Mouse (Mus musculus) forelimb bud, embryonic 11.5 days (tissue): ENCODE results near the gene Eya3.
"Not testable (repeated sequence)": the region's sequence is repeated elsewhere in the genome, so short reads cannot be mapped to it uniquely, and the experiment has no call there.

Source experiments
- DNase-seq: peaks from one replicate; pipeline ENCODE4 v3.0.0-alpha.2; 2012; ENCODE audit warnings: low read depth, low spot score

The Eya3 gene

GRCm38 (mm10) chr4:132647439-132647838 lies 8.7 kb downstream of the Eya3 start:
- no peak for DNase-seq

DNA sequence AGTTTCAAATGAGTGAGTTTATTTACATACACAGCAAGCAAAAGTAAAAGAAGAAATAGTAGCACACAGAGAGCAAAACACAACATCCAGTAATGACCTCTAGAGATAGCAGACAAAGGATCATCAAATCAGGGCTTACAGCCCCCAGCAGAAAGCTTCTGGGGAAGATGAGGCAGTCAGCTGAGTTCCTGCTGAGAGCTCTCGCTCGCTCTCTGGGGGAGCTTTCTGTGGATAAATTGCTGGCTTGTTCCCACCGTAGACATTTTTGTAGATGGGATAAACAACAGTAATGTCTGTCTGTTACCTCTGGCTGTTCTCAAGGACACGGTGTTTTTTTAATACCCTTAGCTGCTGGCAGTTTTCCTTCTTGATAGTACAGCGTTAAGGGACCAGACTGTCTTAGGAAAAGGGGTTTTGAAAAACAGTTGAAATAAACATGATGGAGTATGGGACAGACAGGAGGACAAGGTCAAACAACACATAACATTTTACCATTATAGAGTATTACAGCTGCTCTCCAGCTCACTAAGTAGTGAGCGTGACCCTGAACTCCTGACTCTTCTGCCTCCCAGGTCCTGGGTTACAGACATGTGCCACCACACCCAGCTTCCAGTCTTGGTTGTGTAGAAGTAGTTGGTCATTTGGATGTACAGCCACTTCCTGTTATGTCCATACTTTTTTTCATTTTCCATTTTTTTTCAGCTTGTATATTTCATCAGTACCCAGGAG lies 10.6 kb downstream of the Eya3 start:
- DNase-seq = no peak

- DNase-seq = no peak
These were observed 14.1 kb downstream of the Eya3 start for GRCm38 (mm10) chr4:132652842-132653241.

GRCm38 (mm10) chr4:132653799-132654198 lies 15.0 kb downstream of the Eya3 start:
- no peak for DNase-seq

DNA sequence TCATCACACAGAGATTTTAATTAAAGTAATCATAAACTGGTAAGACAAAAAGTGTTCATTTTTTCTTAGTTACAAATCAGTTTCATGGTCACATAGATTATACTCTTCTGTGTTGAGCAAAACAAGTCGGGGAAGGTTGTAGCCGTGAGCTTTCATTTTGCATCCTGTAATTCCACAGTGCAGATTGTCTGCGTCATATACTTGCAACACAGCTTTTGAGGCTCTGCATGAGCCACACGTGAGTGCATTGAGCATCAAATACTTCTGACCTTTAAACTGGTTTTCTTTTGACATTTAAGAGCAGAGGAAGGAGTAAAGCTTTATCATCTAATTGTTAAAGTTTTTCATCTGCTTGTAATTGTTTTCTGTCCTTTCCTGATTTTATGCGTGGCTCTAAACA lies 16.5 kb downstream of the Eya3 start:
- DNase-seq = no peak

DNA sequence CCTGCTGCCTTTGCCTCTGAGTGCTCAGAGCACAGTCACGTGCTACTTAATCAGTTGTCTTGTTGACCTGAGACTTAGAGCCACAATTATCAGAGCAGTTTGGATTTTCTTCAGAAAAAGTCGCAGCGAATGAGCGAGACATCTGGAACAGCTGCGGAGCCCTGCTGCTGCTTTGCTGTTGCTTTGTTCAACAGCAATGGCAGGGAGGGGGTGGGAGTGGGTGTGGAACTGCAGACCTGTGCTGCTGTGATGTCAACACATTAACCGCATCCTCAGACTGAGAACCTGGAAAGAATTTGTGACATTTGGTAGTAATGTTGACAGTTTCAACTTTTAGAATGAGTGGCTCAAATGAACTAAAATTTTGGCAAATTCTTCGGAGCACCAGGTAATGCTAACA lies 20.3 kb downstream of the Eya3 start:
- no peak for DNase-seq

DNA sequence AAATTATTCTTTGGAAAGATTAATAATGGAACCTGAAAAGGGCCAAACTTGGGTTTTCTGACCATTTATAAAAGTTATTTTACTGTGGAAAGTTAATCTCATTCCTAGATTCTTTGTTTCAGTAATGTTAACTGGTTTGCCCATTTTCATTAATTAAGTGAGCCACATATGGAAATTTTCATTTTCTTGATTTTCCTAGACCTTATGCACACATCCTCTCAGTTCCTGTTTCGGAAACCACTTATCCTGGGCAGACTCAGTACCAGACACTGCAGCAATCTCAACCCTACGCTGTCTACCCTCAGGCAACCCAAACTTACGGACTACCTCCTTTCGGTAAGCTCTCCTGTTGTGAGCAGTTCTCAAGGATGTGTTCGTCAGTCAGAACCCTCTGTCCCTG lies 33.9 kb downstream of the Eya3 start:
- no peak for DNase-seq

GRCm38 (mm10) chr4:132676771-132677539 lies 38.2 kb downstream of the Eya3 start:
- peak; percentile 3 for DNase-seq

GRCm38 (mm10) chr4:132689634-132690033 lies 50.8 kb downstream of the Eya3 start:
- DNase-seq = no peak

DNA sequence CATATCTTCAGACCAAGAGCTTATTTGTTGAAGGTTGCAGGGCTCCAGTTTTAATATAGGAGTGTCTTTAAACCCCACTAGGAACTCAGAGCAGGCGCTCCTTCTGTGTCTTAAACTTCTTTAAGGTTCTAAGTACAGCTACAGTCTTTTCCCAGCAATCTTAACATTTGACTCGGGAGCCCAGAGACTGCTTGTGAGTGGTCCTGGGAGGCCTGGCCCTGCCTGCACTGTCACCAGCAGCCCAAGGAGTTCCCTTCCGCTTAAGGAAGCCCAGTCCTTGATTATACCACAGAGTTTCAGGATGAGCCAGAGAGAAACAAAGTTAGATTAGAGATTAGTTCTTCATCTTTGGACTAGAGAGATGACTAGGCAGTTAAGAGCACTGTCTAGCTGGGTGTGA lies 54.6 kb downstream of the Eya3 start:
- no peak for DNase-seq

- no peak for DNase-seq
These were observed 63.3 kb downstream of the Eya3 start for GRCm38 (mm10) chr4:132702076-132702475.

- no peak for DNase-seq
These were observed 68.1 kb downstream of the Eya3 start for GRCm38 (mm10) chr4:132706885-132707284.

DNA sequence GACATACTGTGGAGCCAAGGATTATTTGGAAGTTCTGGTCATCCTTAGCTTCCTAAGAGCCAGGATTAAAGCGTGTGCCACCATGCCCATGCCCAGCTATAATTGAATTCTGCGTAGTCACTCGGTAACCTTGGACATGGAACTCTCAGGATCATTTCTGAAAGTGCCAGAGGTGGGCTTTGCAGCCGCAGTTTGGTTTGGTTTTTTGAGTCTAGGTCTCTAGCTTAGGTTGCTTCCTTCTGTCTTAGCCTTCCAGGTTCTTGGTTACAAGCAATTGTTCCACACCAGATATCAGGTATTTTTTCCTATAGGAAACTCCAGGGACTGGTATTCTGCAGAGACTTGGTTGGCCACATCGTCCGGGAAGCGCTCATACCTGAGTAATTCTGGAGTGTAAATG lies 74.4 kb downstream of the Eya3 start:
- no peak for DNase-seq

- DNase-seq = no peak
These were observed 79.5 kb downstream of the Eya3 start for GRCm38 (mm10) chr4:132718251-132718650.

DNA sequence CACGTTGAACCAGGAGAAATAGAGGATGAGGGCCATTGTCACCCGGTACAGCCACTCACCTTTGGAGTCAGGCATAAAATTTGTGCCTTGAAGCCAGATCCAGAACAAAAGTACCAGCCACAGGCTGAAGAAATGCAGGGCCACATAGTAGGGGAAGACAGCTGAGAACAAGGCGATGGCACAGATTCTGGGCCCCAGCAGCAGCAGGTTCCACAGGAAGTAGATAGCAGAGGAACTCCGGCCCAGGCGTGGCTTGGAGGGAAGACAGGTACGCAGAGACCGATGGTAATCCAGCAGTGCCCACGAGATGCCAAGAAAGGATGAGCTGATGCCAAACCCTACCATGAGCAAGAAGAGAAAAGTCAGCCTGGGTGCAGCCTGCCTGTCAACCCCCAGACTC lies 89.4 kb downstream of the Eya3 start:
- no peak for DNase-seq

DNA sequence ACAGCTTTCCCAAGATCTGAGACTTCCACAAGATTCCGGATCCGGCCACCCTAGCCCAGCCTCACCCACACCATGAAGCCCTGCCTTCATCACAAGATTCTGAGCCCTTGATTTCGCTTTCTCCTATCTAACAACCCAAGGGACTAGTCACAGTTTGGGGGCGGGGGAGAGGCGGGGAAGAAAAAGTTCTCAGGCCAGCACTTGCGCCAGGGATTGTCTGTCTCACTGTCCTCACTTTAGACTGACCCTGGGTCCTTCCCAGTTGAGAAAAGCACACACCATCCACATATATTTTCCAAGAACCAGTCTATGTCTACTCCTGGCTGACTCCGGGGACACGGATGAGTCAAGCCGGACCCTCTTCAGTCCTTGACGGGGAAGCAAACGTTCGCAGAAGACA lies 92.8 kb downstream of the Eya3 start:
- DNase-seq = no peak

DNA sequence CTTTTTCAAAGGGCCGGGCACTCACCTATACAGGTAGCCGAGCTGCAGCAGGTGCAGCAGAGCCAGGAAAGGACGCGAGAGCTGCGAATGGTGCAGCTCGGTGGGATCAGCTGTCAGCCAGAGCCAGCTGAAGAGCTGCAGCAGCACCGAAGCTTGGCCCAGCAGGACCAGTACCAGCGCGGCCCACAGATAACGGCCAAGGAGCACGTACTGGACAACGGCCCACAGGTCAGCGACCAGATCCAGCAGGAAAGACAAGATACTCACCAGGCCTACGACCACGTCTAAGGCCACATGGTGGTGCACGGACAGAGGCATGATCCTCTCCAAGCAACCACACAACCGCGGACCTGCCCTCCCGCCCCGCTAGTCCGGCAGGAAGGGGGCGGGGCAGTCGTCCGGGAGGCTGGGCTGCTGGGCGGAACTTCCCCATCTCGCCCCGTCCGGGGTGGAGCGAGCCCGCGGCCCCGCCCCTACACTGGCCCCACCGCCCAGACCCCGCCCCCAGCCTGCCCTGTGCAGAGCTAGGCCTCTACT lies 93.4 kb downstream of the Eya3 start, which contains the start of gene Xkr8:
Xkr8 (minus strand) TSS at position 399 of the 537 bp plus-strand sequence.
- peak; percentile 73 for DNase-seq

DNA sequence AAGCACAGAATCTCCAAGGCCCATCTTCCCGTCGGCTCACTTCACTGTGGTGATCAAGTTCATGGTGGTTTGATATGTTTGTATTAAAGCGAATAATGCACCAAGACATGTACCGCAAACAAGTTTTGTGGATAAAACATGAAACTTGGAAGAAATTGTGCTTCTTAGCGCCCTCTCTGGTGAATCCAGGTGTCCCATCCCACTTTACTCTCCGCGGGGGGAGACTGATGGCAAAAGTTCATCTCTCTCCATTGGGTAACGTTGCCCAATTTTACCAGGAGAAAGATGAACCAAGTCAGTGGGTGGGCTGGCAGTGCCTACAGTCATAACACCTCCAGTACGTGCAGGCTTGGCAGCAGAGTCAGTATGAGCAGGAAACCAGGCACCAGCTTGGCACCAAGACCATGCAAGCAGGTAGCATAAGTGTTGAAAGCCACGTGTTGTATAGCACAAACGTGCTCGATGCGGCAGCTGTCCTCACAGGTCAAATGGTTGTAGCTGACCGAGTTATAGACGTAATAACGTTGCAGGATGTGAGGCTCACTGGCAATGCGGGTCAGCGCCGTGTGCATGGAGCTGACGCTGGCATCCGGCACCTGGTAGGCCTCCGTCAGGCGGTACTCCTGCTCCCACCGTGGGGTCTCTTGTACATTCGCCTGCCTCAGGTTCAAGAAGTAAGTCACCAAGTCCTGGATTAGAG lies 94.4 kb downstream of the Eya3 start:
- no peak for DNase-seq

GRCm38 (mm10) chr4:132734766-132735165 lies 96.0 kb downstream of the Eya3 start:
- DNase-seq = no peak

GRCm38 (mm10) chr4:132735389-132735788 lies 96.6 kb downstream of the Eya3 start:
- no peak for DNase-seq

DNA sequence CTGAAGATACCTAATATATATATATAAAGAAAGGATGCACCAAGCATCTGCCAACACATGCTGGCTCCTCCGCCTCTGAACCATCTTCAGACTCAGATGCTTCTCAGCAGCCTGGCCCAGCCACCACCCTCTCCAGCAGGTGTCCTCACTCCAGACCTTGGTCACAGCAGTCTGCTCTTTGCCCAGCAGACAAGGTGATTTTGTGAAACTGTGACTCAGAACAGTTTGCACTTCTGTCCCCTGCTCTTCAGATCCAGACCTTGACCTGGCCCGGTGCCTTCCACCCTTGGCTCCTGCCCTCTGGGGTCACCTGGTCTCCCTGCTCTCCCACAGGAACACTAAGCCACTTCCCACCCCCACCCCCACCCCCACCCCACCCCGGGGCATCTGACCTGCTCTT lies 97.1 kb downstream of the Eya3 start:
- DNase-seq = no peak

DNA sequence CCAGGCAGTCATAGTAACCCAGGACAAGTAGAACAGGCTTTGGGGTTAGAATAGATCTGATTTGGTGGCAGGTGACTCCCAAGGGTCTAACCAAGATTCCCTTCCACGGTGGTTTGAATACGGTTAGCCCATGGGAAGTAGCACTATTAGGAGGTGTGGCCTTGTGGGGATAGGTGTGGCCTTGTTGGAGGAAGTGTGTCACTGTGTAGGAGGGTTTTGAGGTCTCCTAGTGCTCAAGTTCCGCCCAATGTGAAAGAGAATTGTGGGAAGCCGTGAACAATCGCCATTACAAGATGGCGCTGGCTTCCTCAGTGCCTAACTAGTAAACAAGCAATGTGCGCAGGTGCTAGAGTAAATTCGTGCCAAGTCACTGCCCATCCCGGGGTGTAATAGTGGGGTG lies 98.4 kb downstream of the Eya3 start:
- DNase-seq = not testable (repeated sequence)
